Mouse (Mus musculus) limb, embryonic 14.5 days (tissue): Measurements from ENCODE around the gene Slc25a31. TPM values are rescaled to one million over a fixed set of nuclear protein-coding genes. Genes with fewer than 3 reads are reported as not detected.

Experiments used
- ATAC-seq: fragments of 200-750 bp; cut with Nextera tagmentation; 2 replicates; pipeline ENCODE4 v1.8.0; 2017; ENCODE audit warnings: low read depth, moderate number of reproducible peaks, moderate TSS enrichment; ENCODE audit not compliant: low FRiP score
- DNase-seq: peaks from one replicate; pipeline ENCODE4 v3.0.0-alpha.2; 2015; ENCODE audit warnings: low spot score
- H3K27ac ChIP-seq: fragments of 300-500 bp; sonication (generic); replicated peaks from 2 replicates; pipeline ENCODE4 v1.5.1; 2014; ENCODE audit warnings: low read depth, mild to moderate bottlenecking, low read length, moderate library complexity, mixed read lengths
- H3K27me3 ChIP-seq: fragments of 300-500 bp; sonication (generic); 2 replicates; pipeline ENCODE4 v1.6.1; 2014; ENCODE audit warnings: low read length, mixed read lengths; ENCODE audit not compliant: control insufficient read depth, insufficient read depth
- H3K36me3 ChIP-seq: fragments of 300-500 bp; sonication (generic); 2 replicates; pipeline ENCODE4 v1.6.1; 2014; ENCODE audit warnings: mild to moderate bottlenecking, low read length, moderate library complexity, mixed read lengths; ENCODE audit not compliant: control insufficient read depth, insufficient read depth
- H3K4me1 ChIP-seq: fragments of 300-500 bp; sonication (generic); 2 replicates; pipeline ENCODE4 v1.6.1; 2014; ENCODE audit warnings: antibody characterized with exemption, low read length, mixed read lengths; ENCODE audit not compliant: control insufficient read depth, insufficient read depth
- H3K4me2 ChIP-seq: fragments of 300-500 bp; sonication (generic); replicated peaks from 2 replicates; pipeline ENCODE4 v1.6.1; 2014; ENCODE audit warnings: low read depth, mild to moderate bottlenecking, low read length, moderate library complexity; ENCODE audit not compliant: severe bottlenecking
- H3K4me3 ChIP-seq: fragments of 300-500 bp; sonication (generic); replicated peaks from 2 replicates; pipeline ENCODE4 v1.5.1; 2014; ENCODE audit warnings: low read length
- H3K9ac ChIP-seq: fragments of 300-500 bp; sonication (generic); 2 replicates; pipeline ENCODE4 v1.6.1; 2014; ENCODE audit warnings: mild to moderate bottlenecking, low read depth, low read length, moderate library complexity; ENCODE audit not compliant: severe bottlenecking
- H3K9me3 ChIP-seq: fragments of 300-500 bp; sonication (generic); 2 replicates; pipeline ENCODE4 v1.6.1; 2016; ENCODE audit warnings: low read length; ENCODE audit not compliant: control insufficient read depth
- POLR2A ChIP-seq: fragments of 200-500 bp; IDR thresholded peaks from 2 replicates; pipeline ENCODE4 v1.8.0; 2012; ENCODE audit warnings: inconsistent platforms, mild to moderate bottlenecking, moderate library complexity, borderline replicate concordance; ENCODE audit not compliant: insufficient read depth, insufficient read length; ENCODE audit errors: extremely low read depth
- WGBS: fragments of 180-500 bp; shearing (Covaris S2); extraction: QIAGEN DNeasy Blood & Tissue Kit; methylation state at CpG from one replicate; pipeline ENCODE4 v1.1.7; 2014; 5-methylcytosine and 5-hydroxymethylcytosine counted together
- polyA plus RNA-seq, 2 experiments: library from polyadenylated mRNA; depleted of rRNA in 1 of 2; stranded (reverse) in 1 of 2; unstranded in 1 of 2; fragments of >200 nt; fragmentation: Nextera tagmentation in 1 of 2; extraction: Ambion mirVana in 1 of 2; gene quantifications; 2 replicates each; pipeline versions ENCODE4 v1.2.1 to v1.2.3; 2012 to 2014

The Slc25a31 gene
- polyA plus RNA-seq, 2 experiments, result 0.28 to 0.41 TPM

DNA sequence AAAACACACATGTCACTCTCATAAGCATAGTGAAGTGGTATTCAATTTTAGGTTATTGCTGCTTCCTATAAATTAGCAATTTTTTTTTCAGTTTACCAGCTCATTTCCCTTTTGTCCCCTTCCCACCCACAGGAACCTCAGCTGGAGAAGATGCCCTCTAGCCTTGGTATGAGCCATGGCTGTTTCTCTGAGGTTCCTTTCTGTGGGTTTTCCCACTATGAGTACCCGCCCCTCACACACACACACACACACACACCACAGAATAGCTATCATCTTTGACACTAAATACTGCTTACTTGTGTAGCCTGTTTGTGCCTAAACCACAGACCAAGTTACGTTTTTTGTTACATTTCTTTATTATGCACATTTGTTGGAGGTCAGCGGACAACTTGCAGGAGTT is 39.3 kb upstream of the Slc25a31 start:
- Histone ChIP-seq H3K27ac (no peak overlapping the region), H3K4me1 (no peaks in the 10 kb centered on the region; the same call in 1 of the 2 replicates), H3K4me3 (no peak overlapping the region), H3K4me2 (no peak overlapping the region), H3K27me3 (no peaks in the 10 kb centered on the region), H3K36me3 (peaks cover 7% of the 10 kb centered on the region; the same call in 1 of the 2 replicates), H3K9me3 (no peaks in the 10 kb centered on the region), H3K9ac (no peak overlapping the region)
- no peak for TF ChIP-seq POLR2A
- no peak for ATAC-seq
- WGBS, result 94% methylated on average over 3 of the region's 3 CpGs
- no peak for DNase-seq

DNA sequence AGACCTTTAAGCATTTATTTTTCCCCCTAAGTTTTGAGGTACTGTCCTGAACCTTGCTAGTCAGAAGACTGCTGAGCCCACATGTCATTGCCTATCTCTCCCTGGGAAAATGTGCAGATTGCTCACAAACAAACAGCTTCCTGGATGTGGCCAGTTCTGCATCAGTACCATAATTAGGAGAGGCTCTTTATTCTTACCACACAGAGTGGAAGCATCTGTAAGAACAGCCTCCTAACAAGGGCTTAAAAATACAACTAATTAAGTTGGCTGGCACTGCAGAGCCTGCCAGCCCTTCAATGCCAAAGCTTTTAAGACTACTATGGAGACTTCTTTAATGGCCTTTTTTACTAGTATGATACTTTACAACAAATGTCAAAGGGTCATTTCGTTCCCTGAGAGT is 35.1 kb upstream of the Slc25a31 start:
- WGBS, result 29% methylated on average over 1 of the region's 1 CpGs
- no peak overlapping the region for H3K4me3 ChIP-seq
- no peak overlapping the region for H3K27ac ChIP-seq
- H3K36me3 ChIP-seq, result no peaks in the 10 kb centered on the region; the same call in 1 of the 2 replicates
- no peak overlapping the region for H3K4me2 ChIP-seq
- no peaks in the 10 kb centered on the region for H3K27me3 ChIP-seq
- H3K9ac ChIP-seq, result no peak overlapping the region
- no peak for TF ChIP-seq POLR2A
- no peaks in the 10 kb centered on the region for H3K4me1 ChIP-seq
- no peaks in the 10 kb centered on the region for H3K9me3 ChIP-seq
- DNase-seq (no peak), ATAC-seq (no peak)

DNA sequence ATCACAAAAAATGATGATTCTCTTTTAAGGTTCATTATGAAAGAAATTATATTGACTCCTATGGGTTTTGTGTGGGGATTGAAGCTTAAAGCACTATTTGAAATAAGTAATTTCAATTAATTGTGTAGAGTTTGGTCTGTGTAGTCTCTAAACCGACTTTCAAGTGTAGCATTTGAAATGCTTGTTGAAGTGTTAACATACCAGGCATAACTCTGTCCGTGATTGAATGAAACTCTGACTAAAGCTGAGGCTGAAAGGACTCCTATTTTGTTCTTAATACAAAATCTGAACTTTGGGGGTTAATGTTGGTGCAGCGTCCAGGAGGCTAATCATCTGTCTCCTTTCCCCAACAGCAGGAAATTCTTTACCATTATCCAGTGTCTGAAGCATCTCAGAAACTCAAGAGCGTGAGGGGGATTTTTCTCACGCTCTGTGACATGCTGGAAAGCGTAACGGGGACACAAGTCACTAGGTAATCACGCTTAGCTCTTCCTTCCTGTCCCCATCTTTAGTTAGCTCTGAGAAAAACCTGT is 33.7 kb upstream of the Slc25a31 start:
- ATAC-seq, result no peak
- Histone ChIP-seq H3K27me3 (no peaks in the 10 kb centered on the region), H3K27ac (no peak overlapping the region), H3K9ac (no peak overlapping the region), H3K4me1 (no peaks in the 10 kb centered on the region), H3K36me3 (no peaks in the 10 kb centered on the region; the same call in 1 of the 2 replicates), H3K4me2 (no peak overlapping the region), H3K4me3 (no peak overlapping the region), H3K9me3 (no peaks in the 10 kb centered on the region)
- no peak for DNase-seq
- 52% methylated on average over 8 of the region's 8 CpGs for WGBS
- no peak for TF ChIP-seq POLR2A

DNA sequence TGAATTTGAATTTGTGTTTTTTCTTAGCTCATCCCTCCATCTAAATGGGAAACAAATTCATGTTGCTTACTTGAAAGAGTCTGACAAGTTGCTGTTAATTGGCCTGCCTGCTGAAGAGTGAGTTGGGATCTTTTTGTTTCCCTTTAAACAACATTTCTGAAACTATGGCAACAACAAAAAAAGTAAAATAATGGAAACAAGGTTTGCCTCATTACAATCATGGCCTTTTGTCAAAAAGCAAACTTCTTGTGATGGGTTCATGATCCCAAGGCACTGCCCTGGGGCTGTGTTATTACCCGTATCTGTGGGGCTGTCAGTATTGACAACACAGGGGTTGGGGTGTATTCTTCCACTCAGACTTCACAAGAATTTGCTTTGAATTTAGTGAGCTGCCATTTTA is 29.8 kb upstream of the Slc25a31 start:
- DNase-seq (no peak), ATAC-seq (no peak)
- Histone ChIP-seq H3K9me3 (no peaks in the 10 kb centered on the region), H3K4me2 (no peak overlapping the region), H3K4me1 (no peaks in the 10 kb centered on the region), H3K4me3 (no peak overlapping the region), H3K27ac (no peak overlapping the region), H3K9ac (no peak overlapping the region), H3K36me3 (0 out of 2 replicates have a peak, but pooled peaks cover 3% of the 10 kb centered on the region), H3K27me3 (no peaks in the 10 kb centered on the region)
- no peak for TF ChIP-seq POLR2A
- 69% methylated on average over 1 of the region's 1 CpGs for WGBS

DNA sequence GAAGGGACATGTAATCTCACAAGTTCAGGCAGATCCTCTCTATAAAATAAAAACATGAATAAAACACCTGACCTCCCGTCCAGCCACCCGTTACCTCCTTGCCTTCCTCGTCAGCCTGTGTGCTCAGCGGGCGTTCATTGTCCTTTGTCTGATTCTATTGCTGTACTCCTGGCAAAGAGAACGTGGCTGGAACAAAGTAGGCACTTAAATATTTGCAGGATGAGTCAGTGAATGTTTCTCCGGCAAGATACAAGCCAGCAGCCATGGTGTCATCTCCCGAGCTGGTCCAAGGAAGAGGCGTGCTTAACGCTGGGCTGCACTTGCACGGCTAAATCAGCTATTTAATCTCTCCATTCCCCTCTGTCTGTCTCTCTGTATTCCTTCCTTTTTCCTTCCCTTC is 26.3 kb upstream of the Slc25a31 start:
- Histone ChIP-seq H3K9ac (no peak overlapping the region), H3K4me2 (no peak overlapping the region), H3K27me3 (no peaks in the 10 kb centered on the region), H3K4me3 (no peak overlapping the region), H3K36me3 (0 out of 2 replicates have a peak, but pooled peaks cover 3% of the 10 kb centered on the region), H3K27ac (no peak overlapping the region), H3K9me3 (no peaks in the 10 kb centered on the region), H3K4me1 (peaks cover 16% of the 10 kb centered on the region)
- TF ChIP-seq POLR2A, result no peak
- DNase-seq, result no peak
- 76% methylated on average over 11 of the region's 11 CpGs for WGBS
- no peak for ATAC-seq
